Mouse (Mus musculus): Measurements from ENCODE around the gene Rnf126.

The Rnf126 gene

DNA sequence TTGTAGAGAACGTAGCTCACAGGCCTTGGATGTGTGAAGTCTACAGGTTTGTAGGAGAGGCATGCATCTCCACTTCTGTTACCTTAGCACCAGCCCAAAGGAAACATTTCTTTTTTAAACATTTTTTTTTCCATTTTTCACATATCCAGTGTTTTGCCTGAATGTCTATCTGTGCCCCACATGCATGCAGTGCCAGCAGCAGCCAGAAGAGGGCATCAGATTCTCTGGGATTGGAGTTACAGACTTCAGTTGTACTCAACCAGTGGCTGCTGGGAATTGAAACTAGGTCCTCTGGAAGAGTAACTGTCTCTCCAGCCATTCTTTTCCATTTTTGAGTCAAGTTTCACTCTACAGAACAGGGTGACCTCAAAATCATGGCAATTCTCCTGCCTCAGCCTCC, 34.3 kb downstream of the Rnf126 start:
- DNase-seq (ENCODE audit: low read depth, low spot score): no peak

DNA sequence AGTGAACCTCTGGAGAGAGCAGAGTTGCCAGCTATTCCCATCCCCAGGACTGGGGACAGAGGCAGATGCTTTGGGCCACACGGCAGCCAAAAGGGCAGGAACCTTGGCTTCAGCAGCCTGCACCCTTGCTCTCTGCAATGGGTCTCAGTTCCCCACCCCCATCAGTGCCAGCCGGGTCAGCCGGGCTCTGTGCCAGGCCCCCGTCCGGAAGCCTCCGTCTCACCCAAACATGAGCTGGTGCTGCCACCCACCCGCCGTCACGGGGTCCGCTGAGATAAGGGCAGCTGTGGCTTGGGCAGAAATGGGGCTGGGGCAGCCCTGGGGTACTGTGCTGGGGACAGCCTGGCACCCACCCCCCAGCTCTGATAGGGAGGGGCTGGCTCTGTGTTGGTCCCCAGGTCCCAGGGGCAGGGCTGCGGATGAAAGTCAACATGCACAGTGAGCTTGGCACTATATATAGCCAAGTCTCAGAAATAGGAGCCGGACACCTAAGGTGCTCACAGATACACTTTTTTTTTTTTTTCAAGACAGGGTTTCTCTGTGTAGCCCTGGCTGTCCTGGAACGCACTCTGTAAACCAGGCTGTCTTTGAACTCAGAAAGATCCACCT, 37.3 kb downstream of the Rnf126 start:
- DNase-seq (ENCODE audit: low read depth, low spot score): no peak

DNA sequence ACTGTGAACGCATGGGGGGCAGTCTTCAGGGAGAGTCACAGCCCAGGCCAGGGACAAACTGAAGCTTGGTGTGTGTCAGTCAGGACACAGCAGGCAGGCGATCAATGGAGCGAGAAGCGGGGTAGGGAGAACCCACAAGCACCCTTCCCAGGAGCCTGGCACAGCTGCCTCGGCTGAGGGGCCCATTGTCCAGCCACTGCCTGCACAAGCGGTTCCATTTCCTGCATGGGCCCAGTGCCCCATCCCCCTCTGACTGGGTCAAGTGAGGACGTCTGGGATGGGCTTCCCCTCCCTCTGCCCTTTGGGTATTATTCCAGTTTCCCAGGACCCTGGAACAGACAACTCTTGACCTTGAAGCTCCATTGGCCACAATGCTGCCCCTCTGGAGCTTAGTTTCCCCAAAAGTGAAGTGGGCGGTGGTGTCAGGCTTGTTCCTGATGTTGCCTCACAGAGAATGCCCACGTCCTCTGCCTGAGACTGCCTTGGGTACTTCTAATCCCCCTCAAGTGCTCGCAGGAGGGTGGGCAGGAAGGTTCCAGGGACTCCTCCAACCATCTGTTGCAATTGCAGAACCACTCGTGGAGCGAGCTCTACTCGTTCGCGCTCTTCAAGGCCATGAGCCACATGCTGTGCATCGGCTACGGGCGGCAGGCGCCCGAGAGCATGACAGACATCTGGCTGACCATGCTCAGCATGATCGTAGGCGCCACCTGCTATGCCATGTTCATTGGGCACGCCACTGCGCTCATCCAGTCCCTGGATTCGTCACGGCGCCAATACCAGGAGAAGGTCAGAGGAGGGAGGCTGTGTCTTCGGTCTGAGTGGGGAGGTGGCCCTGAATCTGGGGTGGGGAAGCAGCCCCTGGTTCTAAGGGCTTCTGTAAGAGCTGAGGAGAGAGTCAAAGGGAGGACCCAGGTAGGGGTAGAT, 38.2 kb downstream of the Rnf126 start:
- no peak for DNase-seq (ENCODE audit: low read depth, low spot score)

DNA sequence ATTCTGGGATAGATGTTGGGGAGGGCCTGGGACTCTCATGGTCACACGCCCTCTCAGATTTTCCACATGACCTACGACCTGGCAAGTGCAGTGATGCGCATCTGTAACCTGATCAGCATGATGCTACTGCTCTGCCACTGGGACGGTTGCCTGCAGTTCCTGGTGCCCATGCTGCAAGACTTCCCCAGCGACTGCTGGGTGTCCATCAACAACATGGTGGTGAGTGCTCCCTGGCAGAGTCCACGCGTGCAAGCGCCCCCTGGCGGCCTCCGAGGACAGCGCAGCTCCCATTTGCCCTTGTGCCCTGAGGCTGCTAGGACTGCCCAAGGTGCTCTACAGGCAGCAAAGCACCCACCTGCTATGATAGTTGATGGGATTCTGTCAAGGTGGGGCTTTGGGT, 40.7 kb downstream of the Rnf126 start:
- DNase-seq (ENCODE audit: low read depth, low spot score): no peak

DNA sequence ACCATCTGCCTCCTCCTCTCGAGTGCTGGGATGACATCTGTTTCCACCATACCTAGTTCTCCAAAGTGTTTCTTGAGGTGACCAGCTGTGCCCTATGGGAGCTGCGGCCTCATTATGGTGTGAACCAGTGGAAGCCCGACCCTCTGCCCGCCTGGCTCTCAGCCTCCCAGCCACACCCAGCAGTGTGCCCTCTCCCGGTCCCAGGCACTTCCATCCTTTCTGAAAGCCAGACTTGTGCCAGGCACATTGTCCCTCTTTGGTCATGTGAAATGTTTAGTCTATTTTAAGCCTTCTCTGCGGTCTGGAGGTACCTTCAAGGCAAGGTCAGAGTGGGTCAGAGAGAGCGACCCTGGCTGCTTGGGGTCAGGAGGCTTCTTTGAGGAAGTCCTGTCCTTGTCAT, 43.1 kb downstream of the Rnf126 start:
- no peak for DNase-seq (ENCODE audit: low read depth, low spot score)

DNA sequence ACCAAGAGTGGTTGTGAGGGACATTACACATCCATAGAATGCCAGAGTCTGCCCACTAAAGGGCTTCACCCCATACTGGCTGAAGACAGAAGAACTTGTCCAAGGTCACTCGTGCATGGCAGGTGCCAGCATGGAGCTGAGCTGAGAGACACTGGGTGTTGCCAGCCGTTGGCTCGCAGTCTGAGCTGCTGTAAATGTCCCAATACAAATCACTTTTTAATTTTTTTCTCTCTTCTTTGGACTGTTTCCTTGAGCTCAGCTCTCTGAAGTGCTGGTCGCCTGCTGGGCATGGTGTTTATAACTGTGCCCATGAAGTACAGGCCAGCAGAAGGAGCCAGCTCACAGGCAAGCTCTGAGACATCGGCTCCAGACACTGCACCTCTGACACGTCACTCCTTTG, 43.7 kb downstream of the Rnf126 start:
- DNase-seq (ENCODE audit: low read depth, low spot score): no peak

DNA sequence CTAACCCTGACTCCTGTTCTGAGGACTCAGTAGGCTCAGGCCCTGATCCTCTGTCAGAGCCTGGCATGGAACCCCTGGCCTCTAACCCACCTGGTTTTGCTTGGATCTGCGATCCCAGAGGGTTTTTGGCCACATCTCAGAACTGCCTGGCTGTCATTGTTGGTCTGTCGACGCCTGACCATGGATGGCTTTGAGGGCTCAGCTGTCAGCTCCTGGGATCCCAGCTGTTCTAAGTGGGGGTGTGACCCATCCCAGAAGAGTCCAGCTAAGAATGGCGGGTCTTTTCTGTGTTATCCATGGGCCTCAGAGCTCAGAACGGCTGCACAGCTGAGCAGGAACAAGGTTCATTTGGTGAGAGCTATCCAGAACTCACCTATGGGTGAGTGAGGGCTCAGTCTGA, 45.7 kb downstream of the Rnf126 start:
- no peak for DNase-seq (ENCODE audit: low read depth, low spot score)

DNA sequence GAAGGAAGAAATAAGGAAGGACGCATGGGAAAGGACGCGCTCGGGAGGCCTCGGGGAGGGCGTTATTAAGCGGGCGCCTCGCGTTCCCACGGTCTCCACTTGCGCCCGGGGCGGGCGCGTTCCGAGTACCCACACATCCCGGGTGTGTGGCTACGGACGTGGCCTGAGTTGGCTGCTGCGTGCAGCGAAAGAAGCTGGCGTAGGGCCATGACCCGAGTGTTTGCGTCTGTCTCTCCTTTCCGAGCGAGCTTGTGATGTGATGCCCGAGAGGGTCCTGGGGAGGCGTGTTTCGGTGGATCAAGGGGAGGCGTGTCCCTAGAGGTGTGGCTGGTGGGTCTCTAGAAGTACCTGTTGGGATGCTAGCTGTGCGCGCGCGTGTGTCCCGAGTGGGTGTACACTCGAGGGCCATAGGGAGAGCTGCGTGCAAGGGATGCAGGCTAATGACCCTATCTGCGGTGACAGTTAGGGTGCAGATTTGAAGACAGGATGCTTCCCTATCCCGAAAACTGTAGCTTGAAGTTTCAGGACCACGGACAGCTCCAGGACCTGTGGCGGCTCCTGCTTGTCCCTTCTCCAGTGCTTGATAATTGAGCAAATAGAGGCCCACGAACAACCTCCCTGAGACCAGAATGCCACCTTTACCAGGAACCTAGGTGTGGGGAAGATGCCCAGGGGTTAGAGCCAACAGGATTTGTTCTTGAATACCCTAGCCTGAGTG, 49.0 kb downstream of the Rnf126 start:
- no peak for DNase-seq (ENCODE audit: low read depth, low spot score)

DNA sequence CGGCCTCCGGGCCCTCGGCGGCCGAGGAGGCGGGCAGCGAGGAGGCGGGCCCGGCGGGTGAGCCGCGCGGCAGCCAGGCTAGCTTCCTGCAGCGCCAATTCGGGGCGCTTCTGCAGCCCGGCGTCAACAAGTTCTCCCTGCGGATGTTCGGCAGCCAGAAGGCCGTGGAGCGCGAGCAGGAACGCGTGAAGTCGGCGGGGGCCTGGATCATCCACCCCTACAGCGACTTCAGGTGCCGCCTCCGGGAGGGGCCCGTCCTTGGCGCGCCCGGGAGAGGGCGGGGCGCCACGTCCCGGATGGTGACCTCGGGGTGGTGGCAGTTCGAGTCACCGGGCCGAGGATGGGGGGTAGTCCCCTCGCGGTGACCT, 49.8 kb downstream of the Rnf126 start:
- DNase-seq (ENCODE audit: low read depth, low spot score): no peak

DNA sequence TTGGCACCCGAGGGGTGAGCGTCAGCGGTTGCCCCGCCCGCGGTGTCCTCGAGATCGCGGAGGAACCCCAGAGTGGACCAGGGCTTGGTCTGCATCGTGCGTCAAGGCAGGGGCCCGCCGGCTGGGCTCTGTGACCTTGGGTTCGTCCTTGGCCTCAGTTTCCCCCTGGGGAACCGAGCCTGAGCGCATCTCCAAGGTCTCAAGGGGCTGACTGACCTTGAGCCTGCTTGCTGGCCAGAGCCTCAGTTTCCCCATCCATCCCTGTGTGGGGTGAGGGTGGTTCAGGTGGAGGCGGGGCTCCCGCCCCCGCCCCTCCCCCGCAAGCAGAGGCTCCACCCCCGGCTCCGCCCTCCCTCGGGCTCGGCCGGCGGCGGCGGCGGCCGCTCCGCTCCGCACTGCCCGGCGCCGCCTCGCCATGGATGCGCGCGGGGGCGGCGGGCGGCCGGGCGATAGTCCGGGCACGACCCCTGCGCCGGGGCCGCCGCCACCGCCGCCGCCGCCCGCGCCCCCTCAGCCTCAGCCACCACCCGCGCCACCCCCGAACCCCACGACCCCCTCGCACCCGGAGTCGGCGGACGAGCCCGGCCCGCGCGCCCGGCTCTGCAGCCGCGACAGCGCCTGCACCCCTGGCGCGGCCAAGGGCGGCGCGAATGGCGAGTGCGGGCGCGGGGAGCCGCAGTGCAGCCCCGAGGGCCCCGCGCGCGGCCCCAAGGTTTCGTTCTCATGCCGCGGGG, 50.3 kb downstream of the Rnf126 start, which contains the start of gene Hcn2:
Gene Hcn2, plus strand, starts transcription at position 381 of the 734 bp plus-strand sequence.
- DNase-seq (ENCODE audit: low read depth, low spot score): no peak

DNA sequence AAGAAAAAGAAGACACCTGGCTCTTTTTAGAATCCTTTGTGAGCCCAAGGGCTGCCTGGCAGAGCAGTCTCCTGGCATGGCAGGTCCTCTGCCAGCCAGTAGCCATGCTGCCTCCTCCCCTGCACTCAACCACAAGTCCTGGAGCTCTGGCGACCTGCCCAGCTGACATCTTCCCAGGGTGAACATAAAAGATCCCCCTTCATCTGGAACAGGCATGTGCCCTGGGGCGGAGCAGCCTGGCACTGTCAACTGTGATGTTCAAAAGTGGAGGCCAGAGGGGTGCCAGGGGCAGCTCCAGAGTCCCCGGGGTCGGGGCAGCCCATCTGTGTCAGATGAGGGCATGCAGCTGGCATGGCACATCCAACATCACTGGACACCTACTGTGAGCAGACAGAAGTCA, 51.8 kb downstream of the Rnf126 start:
- DNase-seq (ENCODE audit: low read depth, low spot score): no peak

DNA sequence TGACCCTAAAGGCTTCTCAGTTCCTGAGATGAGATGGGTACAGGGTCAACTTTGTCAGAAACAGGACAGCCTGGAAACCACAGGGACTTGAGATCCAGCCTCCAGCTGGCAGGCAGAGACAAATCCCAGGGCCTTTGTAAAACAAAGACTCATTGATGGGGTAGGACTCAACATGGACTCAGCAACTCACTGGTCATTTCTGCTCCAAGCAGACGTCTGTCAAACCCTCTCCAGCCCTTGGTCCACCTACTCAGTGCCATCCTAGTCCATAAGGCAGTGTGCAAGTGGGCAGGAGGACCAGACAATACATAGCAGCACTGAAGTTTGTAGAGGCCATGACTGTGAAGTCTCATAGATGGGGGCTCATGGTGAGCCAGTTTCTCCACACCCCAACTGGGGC, 53.6 kb downstream of the Rnf126 start:
- no peak for DNase-seq (ENCODE audit: low read depth, low spot score)

DNA sequence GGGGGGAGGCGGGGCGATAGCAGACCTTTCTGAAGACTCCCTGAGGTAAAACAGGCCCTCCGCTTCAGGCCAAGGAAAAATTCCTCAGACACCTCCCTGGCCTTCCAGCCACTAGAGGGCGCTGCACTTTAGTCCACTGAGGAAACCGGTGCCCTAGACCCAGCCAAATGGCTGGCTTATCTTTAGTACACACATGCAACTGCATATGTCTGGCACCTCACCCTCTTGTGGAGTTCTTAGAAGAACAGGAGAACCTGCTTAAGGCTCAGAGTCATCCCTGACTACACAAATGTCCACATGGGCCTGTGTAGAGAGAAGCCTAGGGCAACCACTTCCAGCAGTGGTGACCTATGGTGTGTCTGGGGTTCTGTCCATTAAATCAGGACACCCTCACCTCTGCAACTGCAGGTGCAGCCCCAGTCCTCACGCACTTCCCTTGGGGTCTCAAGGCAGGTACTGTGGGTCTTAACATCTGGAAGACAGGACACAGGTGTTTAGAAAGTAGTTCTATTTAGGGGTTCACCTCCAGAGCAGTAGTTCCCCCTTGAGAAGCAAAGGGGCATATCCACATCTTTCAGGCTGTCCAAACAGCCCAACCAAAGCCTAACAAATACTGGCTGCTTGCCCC, 54.1 kb downstream of the Rnf126 start:
- peak; percentile 68 for DNase-seq (ENCODE audit: low read depth, low spot score)

DNA sequence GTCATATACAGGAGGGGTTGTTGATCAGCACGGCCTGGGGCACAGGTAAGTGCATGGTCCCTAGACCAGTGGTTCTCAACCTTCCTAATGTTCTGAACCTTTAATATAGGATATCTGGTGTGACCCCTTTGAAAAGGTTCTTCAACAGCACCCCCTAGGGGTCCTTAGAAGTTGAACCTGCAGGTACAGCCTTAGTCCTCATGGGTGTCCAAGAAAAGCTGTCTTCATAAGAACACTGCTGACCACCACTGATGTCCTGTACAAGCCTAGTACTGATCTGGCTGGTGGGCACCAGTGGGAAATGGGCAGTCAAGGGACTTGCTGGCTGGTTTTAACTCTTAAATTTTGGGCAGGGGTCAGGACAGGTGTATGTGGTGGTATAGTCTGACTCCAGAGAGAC, 54.7 kb downstream of the Rnf126 start:
- DNase-seq (ENCODE audit: low read depth, low spot score): no peak

DNA sequence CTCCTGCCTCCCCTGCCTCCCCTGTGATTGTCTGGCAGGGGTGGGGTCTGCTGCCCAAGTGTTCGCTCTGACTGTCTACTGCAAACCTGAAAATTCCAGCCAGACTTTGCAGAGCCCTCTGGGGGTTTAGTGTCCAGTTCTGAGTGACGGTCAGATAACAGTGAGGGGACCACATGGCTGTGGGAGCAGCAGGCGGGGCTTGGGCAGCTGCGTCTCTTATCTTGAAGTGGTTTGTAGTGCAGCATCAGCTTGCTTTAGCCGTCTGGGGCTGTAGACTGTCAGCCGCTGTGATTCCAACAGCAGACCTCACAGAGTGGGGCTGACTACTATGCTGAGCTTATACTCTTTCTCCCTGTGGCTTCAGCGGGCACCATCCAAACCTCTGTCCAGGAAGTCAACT, 57.4 kb downstream of the Rnf126 start:
- no peak for DNase-seq (ENCODE audit: low read depth, low spot score)

DNA sequence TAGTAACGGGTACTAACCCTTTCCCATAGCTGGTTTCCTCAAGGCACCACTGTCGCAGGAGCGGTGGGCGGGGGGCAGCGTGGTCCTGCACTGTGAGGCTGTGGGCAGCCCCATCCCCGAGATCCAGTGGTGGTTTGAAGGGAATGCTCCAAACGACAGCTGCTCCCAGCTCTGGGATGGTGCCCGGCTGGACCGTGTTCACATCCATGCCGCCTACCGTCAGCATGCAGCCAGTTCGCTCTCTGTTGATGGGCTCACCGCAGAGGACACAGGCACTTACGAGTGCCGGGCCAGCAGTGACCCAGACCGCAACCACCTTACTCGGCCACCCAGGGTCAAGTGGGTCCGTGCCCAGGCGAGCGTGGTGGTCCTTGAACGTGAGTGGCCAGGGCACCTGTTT, 58.1 kb downstream of the Rnf126 start:
- DNase-seq (ENCODE audit: low read depth, low spot score): no peak

All from retina, postnatal 7 days (tissue).